Mouse (Mus musculus) midbrain, embryonic 14.5 days (tissue): ENCODE results near the gene Cyp4f17. TPM values are rescaled to one million over a fixed set of nuclear protein-coding genes. Genes with fewer than 3 reads are reported as not detected.
"Not testable (repeated sequence)": the region's sequence is repeated elsewhere in the genome, so short reads cannot be mapped to it uniquely, and the experiment has no call there.

Source experiments
- ATAC-seq: fragments of 200-750 bp; cut with Nextera tagmentation; 2 replicates; pipeline ENCODE4 v1.8.0; 2017; ENCODE audit warnings: moderate number of reproducible peaks, moderate library complexity; ENCODE audit not compliant: low FRiP score, low TSS enrichment
- DNase-seq: peaks from one replicate; pipeline ENCODE4 v3.0.0-alpha.2; 2015
- H3K27ac ChIP-seq: fragments of 300-500 bp; sonication (generic); replicated peaks from 2 replicates; pipeline ENCODE4 v1.5.1; 2014; ENCODE audit warnings: mild to moderate bottlenecking, low read depth, low read length, moderate library complexity
- H3K27me3 ChIP-seq: fragments of 300-500 bp; sonication (generic); 2 replicates; pipeline ENCODE4 v1.6.1; 2014; ENCODE audit warnings: low read length, control low read depth, mixed read lengths; ENCODE audit not compliant: control insufficient read depth, insufficient read depth
- H3K36me3 ChIP-seq: fragments of 300-500 bp; sonication (generic); 2 replicates; pipeline ENCODE4 v1.6.1; 2014; ENCODE audit warnings: low read length, control low read depth; ENCODE audit not compliant: control insufficient read depth, insufficient read depth
- H3K4me1 ChIP-seq: fragments of 300-500 bp; sonication (generic); 2 replicates; pipeline ENCODE4 v1.6.1; 2014; ENCODE audit warnings: mild to moderate bottlenecking, antibody characterized with exemption, low read length, control low read depth; ENCODE audit not compliant: control insufficient read depth, insufficient read depth
- H3K4me2 ChIP-seq: fragments of 300-500 bp; sonication (generic); 2 replicates; pipeline ENCODE4 v1.6.1; 2014; ENCODE audit warnings: mild to moderate bottlenecking, low read length, moderate library complexity
- H3K4me3 ChIP-seq: fragments of 300-500 bp; sonication (generic); replicated peaks from 2 replicates; pipeline ENCODE4 v1.5.1; 2014; ENCODE audit warnings: low read depth, low read length
- H3K9ac ChIP-seq: fragments of 300-500 bp; sonication (generic); replicated peaks from 2 replicates; pipeline ENCODE4 v1.6.1; 2014; ENCODE audit warnings: mild to moderate bottlenecking, low read length, moderate library complexity
- H3K9me3 ChIP-seq: fragments of 300-500 bp; sonication (generic); 2 replicates; pipeline ENCODE4 v1.6.1; 2016; ENCODE audit warnings: low read length, control low read depth, mixed read lengths; ENCODE audit not compliant: control insufficient read depth
- WGBS: fragments of 180-500 bp; shearing (Covaris S2); extraction: QIAGEN DNeasy Blood & Tissue Kit; methylation state at CpG from one replicate; pipeline ENCODE4 v1.1.7; 2014; 5-methylcytosine and 5-hydroxymethylcytosine counted together
- polyA plus RNA-seq: library from polyadenylated mRNA; unstranded; fragments of >200 nt; fragmentation: Nextera tagmentation; extraction: Ambion mirVana; gene quantifications from 2 replicates; pipeline ENCODE4 v1.2.1, GENCODE M21; 2014

The Cyp4f17 gene
- polyA plus RNA-seq, 1 experiment from 2014 or later, result 10.4 TPM

- not testable (repeated sequence) for H3K4me1 ChIP-seq, H3K9me3 ChIP-seq, H3K4me2 ChIP-seq, H3K36me3 ChIP-seq, H3K27me3 ChIP-seq, H3K9ac ChIP-seq, H3K4me3 ChIP-seq, ATAC-seq, DNase-seq, H3K27ac ChIP-seq
- WGBS, result 74% methylated on average over 2 of the region's 2 CpGs
Observed at GRCm38 (mm10) chr17:32563301-32563700, 57.5 kb downstream of the Cyp4f17 start.

GRCm38 (mm10) chr17:32573286-32573685, 67.4 kb downstream of the Cyp4f17 start:
- not testable (repeated sequence) for H3K4me3 ChIP-seq, H3K4me2 ChIP-seq, H3K27me3 ChIP-seq, DNase-seq, H3K27ac ChIP-seq, H3K9ac ChIP-seq, H3K9me3 ChIP-seq, ATAC-seq, H3K4me1 ChIP-seq, H3K36me3 ChIP-seq
- WGBS, result 45% methylated on average over 2 of the region's 2 CpGs

- Histone ChIP-seq H3K4me2 (no peak overlapping the region), H3K27me3 (no peaks in the 10 kb centered on the region), H3K9me3 (no peaks in the 10 kb centered on the region), H3K9ac (no peak overlapping the region), H3K36me3 (no peaks in the 10 kb centered on the region), H3K4me3 (no peak overlapping the region), H3K4me1 (no peaks in the 10 kb centered on the region), H3K27ac (no peak overlapping the region)
- ATAC-seq (no peak), DNase-seq (no peak)
- whole genome bisulfite sequencing, result 66% methylated on average over 7 of the region's 7 CpGs
Observed at GRCm38 (mm10) chr17:32577496-32578186, 71.8 kb downstream of the Cyp4f17 start.

Other genes with a start within 250 kb of the Cyp4f17 start
- gene Brd4, start 221.3 kb upstream of the Cyp4f17 start, polyA plus RNA-seq, result 72.5 and 101 TPM in 2 replicates
- 51.6 and 56.0 TPM in 2 replicates for gene Akap8, start 184.8 kb upstream of the Cyp4f17 start, polyA plus RNA-seq
- gene Akap8l, start 155.4 kb upstream of the Cyp4f17 start, polyA plus RNA-seq, result 115 and 122 TPM in 2 replicates
- 40.8 and 59.2 TPM in 2 replicates for gene Wiz, start 116.6 kb upstream of the Cyp4f17 start, polyA plus RNA-seq
- gene Rasal3, start 102.5 kb upstream of the Cyp4f17 start, polyA plus RNA-seq, result 0.39 and 0.50 TPM in 2 replicates
- not detected in 2 replicates for gene Pglyrp2, start 81.9 kb upstream of the Cyp4f17 start, polyA plus RNA-seq
- 0.67 and 0.82 TPM in 2 replicates for gene Cyp4f39, start 53.3 kb upstream of the Cyp4f17 start, polyA plus RNA-seq
- gene Cyp4f16, start 30.5 kb downstream of the Cyp4f17 start, polyA plus RNA-seq, result 12.7 and 14.4 TPM in 2 replicates
- gene Cyp4f37, start 115.3 kb downstream of the Cyp4f17 start, polyA plus RNA-seq, result 0.47 and 1.0 TPM in 2 replicates
- not detected in 2 replicates for gene Cyp4f40, start 152.8 kb downstream of the Cyp4f17 start, polyA plus RNA-seq
- 0.78 and 1.3 TPM in 2 replicates for gene Cyp4f15, start 179.6 kb downstream of the Cyp4f17 start, polyA plus RNA-seq